Mouse (Mus musculus): Measurements from ENCODE around the gene Mios. TPM values are rescaled to one million over a fixed set of nuclear protein-coding genes. Genes with fewer than 3 reads are reported as not detected.

Mios gene
- total RNA-seq (2015; ENCODE audit: low replicate concordance) (4.6 and 4.8 TPM in 2 replicates), total RNA-seq (2017; ENCODE audit: low replicate concordance) (5.6 and 6.7 TPM in 2 replicates)

DNA sequence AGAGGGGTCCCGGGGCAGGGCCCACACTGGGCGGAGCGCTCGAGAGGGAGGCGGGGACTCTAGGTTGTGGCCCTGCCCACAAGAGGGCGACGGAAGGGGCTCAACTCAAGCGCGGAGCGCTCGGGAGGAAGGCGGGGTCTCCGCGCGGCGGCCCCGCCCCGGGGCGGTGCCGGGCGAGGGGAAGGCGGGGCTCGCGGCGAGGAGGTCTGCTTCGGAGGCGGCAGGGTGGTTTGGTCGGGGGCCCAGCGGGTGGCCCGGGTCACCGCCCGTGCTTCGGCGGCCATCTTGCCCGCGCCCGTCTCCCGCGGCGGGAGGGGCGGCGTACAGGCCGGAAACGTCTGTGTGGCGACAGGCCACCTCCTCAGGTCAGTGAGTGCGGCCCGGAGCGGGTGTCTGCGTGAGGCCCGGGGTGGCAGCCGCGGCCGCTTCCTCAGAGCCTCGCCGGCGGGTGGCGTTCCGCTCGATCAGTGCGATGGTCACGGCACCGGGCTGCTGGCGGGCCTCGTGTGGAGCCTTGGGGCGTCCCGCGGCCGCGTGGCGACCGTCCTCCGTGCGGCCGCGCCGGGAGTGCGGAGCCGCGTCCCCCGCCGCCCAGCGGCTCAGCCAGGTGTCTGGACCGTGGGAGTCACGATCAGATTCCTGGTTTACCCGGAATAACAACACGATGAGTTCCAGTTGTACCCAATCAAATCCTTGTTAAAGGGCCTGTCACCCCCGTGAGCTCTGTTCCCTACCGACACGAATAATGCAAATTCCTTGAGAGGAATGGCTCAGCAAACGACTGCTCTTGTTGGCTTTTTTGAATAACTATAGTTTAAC is at the start of gene Mios:
Mios (plus strand) TSS at position 176 of the 819 bp plus-strand sequence.
- ATAC-seq (replicated peaks; ENCODE audit: low FRiP score, poor library complexity, severe bottlenecking) = peak; percentile 92

GRCm38 (mm10) chr6:8160001-8160400 is 49.0 kb upstream of the Mios start:
- ATAC-seq (replicated peaks; ENCODE audit: low FRiP score, poor library complexity, severe bottlenecking) = no peak

DNA sequence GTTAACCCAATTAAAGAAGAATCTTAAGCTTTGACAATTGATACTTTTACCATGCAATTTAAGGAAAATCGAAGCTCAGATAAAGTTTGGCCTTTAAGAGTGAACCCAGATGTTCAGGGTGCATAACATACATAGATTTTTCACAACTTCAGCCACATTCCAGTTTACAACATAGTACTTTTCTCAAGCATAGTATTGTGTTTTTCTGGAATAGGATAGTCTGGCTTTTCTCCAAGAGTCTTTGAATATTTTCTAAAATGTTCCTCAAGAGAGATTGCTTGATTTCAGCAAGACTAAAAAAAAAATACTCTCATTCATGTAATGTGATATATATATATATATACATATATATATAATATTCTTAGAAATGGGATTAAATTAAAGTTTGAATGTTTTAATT is 44.3 kb upstream of the Mios start:
- no peak for ATAC-seq (replicated peaks; ENCODE audit: low FRiP score, poor library complexity, severe bottlenecking)

DNA sequence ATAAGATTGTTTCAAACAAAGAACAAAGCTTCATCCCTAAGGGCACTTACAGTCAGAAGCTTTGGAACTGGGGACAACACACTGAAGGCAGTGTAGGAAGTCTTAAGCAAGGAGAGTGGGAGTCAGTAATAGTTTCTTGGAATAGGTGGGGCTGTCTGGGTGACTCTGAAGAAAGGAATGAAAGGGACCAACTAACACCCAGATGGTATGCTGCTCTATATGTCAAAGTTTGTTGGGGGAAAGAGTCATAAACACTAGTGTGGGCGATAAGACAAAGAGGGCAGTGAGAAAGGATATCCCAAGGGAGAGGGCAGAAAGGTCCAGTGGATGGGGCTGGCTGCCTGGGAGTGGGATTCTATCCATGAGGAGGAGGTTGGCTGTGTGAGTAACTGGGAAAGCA is 36.9 kb upstream of the Mios start:
- ATAC-seq (replicated peaks; ENCODE audit: low FRiP score, poor library complexity, severe bottlenecking) = no peak

GRCm38 (mm10) chr6:8174062-8174461 is 35.0 kb upstream of the Mios start:
- no peak for ATAC-seq (replicated peaks; ENCODE audit: low FRiP score, poor library complexity, severe bottlenecking)

DNA sequence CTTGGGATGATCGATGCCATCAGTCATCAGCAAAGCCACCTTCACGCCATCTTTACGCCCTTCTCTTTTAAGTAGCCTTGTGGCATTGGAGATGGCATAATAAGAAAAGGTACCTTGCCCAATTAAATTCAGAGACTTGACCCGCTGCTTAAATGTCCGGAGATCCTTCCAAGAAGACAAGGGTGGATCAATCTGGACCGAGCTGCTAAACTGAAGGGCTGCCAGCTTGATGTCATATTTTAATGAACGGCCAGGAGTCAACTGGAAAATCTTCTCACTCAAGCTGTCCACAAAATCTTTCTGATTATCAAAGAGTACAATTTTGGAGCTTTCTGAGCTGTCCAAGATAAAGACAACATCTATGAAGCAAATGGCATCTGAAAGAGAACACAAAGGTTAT is 33.7 kb upstream of the Mios start:
- no peak for ATAC-seq (replicated peaks; ENCODE audit: low FRiP score, poor library complexity, severe bottlenecking)

DNA sequence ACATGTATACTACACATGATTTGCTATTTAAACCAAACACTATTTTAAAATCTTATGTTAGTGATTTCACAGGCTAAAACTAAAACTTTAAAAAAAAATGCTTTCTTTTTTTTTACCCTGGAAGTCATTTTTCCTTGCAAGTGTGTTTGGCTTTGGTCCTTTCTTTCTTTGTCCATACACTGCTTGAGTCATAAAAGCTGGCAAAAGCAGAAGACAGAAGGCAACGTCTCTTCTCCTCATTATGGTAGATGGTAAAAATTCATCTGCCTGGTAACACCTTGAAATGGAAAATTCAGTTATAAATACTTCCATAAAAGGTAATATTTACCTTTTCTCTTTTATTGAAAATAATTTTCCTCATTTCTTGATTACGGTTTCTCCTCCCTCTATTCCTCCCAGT is 32.9 kb upstream of the Mios start:
- no peak for ATAC-seq (replicated peaks; ENCODE audit: low FRiP score, poor library complexity, severe bottlenecking)

- no peak for ATAC-seq (replicated peaks; ENCODE audit: low FRiP score, poor library complexity, severe bottlenecking)
These were observed 30.6 kb upstream of the Mios start for GRCm38 (mm10) chr6:8178397-8178941.

DNA sequence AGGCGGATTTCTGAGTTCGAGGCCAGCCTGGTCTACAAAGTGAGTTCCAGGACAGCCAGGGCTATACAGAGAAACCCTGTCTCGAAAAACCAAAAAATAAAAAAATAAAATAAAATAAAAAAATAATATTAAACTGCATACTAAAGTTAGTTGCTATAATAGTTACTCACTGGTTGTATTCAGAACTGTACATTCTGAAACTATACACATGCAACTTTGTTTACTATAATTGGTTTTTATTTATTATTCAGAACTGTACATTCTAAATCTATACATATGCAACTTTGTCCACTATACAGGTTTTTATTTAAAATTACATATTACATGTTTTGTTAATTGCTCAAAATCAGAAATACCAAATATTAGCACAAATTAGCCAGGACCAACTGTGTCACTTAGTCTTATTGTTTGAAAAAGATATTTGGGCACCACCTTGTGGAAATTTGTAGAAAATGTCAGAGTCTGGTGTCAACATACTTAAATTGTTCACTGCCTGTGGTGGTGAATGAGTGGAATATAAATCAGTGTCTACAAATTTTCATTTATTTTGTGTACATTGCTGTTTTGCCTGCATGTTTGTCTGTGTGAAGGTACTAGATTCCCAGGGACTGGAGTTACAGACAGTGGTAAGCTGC is 20.3 kb upstream of the Mios start:
- ATAC-seq (replicated peaks; ENCODE audit: low FRiP score, poor library complexity, severe bottlenecking) = no peak

DNA sequence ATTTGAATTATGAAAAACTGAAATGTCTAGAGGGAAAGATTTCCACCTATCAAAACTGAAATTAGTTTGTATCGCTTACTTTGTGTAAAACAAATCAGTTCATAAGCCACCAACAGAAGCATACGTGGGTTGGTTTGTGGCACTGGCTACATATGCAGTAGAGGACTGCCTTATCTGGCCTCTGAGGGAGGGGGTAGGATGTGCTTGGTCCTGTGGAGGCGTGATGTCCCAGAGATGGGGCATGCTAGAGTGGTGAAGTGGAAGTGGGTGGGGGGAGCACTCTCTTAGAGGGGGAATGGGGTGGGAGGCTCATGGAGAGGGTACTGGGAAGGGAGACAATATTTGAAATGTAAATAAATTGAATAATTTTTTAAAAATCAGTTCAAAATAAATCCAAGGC is 19.1 kb upstream of the Mios start:
- no peak for ATAC-seq (replicated peaks; ENCODE audit: low FRiP score, poor library complexity, severe bottlenecking)

DNA sequence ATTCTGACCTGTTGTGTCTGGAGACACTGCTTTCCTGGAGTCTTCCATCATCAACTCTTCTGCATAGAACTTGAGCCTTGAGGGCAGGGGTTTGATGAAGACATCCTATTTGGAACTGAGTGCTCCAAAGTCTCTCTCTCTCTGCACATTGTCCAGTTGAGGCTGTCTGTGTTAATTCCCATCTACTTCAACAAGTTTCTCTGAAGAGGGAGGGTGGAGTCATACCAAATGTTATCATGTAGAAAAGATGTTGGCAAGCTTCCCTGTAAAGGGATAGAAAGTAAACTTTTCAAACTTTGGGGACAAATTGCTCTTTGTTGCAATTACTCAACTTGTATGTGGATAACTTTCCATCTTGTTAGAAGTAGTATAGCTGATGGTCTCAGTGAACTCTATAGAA is 16.5 kb upstream of the Mios start, which contains the start of gene Col28a1:
Col28a1 (minus strand) TSS at position 101 of the 400 bp plus-strand sequence.
- no peak for ATAC-seq (replicated peaks; ENCODE audit: low FRiP score, poor library complexity, severe bottlenecking)

DNA sequence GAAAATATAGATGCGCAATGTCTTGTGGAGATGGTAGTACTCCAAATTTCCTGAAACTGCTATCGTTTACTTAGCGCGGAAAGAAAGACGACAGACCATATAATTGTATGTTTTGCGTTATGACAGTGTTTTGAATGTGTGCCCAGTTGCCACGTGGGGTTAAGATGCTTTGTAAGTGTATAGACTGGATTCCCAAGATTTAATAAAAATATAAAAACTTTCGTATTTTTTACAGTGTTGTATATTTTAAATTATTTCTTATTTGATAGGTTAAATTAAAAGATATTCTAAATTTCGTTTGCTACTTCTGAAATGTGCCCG is 804 bp downstream of the Mios start:
- ATAC-seq (replicated peaks; ENCODE audit: low FRiP score, poor library complexity, severe bottlenecking) = peak; percentile 24

DNA sequence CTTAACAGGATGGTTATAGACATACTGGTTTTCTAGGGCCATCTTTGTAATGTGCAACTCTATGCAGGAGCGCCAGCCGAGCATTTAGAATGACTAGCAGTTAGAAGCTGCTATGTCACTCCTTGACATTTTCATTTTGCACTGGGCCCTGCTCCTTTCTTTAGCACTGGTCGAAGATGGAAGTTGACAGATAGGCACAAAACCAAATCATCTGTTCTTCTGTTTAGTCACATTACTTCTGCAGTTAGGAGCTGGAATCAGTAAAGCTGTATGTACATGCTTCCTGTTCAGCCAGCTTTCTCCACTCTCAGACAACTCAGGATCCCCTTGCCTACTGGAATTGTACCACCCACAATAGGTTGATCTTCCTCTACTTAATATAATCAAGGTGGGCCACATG is 1.6 kb downstream of the Mios start:
- ATAC-seq (replicated peaks; ENCODE audit: low FRiP score, poor library complexity, severe bottlenecking) = no peak

- no peak for ATAC-seq (replicated peaks; ENCODE audit: low FRiP score, poor library complexity, severe bottlenecking)
These were observed 18.0 kb downstream of the Mios start for GRCm38 (mm10) chr6:8227035-8227434.

- ATAC-seq (replicated peaks; ENCODE audit: low FRiP score, poor library complexity, severe bottlenecking) = no peak
These were observed 19.6 kb downstream of the Mios start for GRCm38 (mm10) chr6:8228596-8228995.

DNA sequence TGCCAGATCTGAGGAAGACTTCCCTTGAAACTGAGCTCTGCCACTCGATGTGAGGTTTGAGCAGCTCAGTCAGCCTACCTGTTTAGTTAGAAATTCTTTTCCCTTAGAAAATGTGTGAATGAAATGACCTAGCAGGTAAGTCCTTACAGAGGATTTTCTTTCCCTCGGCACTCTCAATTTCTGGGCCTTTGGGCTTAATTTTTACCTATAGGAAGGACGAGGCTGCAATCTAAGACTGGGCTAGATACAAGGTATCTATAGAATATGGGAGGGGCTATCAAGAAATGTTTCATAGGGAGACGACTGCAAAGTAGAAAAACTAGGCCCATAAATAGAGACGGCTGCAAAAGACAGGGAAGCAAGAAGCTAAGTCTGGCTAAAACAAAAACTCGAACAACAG is 49.3 kb downstream of the Mios start:
- no peak for ATAC-seq (replicated peaks; ENCODE audit: low FRiP score, poor library complexity, severe bottlenecking)

- ATAC-seq (replicated peaks; ENCODE audit: low FRiP score, poor library complexity, severe bottlenecking) = peak; percentile 98
These were observed 50.1 kb downstream of the Mios start, which contains the start of the genes Rpa3, Umad1 and Gm45062 for GRCm38 (mm10) chr6:8259004-8259666. Gene Rpa3, minus strand, starts transcription at chr6:8259173. Gene Umad1, plus strand, starts transcription at chr6:8259288. Gene Gm45062, plus strand, starts transcription at chr6:8259450.

- peak; percentile 45 for ATAC-seq (replicated peaks; ENCODE audit: low FRiP score, poor library complexity, severe bottlenecking)
These were observed 50.6 kb downstream of the Mios start for GRCm38 (mm10) chr6:8259667-8260044.

GRCm38 (mm10) chr6:8271047-8271446 is 62.0 kb downstream of the Mios start:
- ATAC-seq (replicated peaks; ENCODE audit: low FRiP score, poor library complexity, severe bottlenecking) = no peak

GRCm38 (mm10) chr6:8274387-8275054 is 65.5 kb downstream of the Mios start:
- peak; percentile 93 for ATAC-seq (replicated peaks; ENCODE audit: low FRiP score, poor library complexity, severe bottlenecking)
